Mouse (Mus musculus) ZHBTc4 (cell line): Measurements from ENCODE around the gene Rhox4a2.
"Not testable (repeated sequence)": the region's sequence is repeated elsewhere in the genome, so short reads cannot be mapped to it uniquely, and the experiment has no call there.

ENCODE experiments used
- DNase-seq: peaks from one replicate; pipeline ENCODE4 v3.0.0-alpha.2; 2011; ENCODE audit warnings: low read depth, low spot score

The Rhox4a2 gene

DNA sequence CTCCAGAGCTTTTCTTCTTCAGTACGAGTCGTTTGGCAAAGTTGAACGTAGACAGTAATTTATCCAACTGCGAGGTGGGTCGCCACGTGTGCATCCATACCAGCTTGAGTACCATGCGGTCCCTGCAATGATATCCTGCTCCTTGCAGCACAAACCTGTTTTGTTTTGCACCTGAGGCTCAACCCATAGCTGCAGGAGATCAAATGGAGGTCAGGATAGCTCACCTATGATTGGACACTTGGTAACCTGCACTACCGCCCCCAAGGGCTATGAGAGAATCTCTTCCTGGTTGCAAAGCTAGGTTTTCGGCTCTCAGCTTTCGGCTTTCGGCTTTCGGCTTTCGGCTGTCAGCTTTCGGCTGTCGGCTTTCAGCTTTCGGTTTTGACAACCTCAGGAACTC lies at the start of gene Rhox4a2:
Gene Rhox4a2, plus strand, starts transcription at position 301 of the 400 bp plus-strand sequence.
- not testable (repeated sequence) for DNase-seq

DNA sequence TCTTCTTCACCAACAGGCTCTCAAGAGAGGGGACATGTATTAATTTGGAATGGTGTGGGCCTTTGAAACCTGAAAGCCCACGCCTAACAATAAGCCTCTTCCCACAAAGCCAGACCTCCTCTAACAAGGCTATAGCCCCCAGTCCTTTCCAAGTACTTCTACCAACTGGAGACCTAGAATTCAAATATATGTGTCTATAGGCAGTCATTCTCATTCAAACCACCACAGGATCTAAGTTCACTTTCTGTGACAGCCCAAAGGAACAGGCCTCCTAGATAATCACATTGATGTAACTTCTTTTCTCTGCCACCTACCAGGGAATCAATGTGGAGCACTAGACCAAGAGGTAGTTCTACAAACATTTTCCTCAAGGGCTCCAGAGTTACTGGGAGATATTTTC lies 10.9 kb upstream of the Rhox4a2 start, which contains the start of gene Rhox3a2:
Gene Rhox3a2, plus strand, starts transcription at position 301 of the 400 bp plus-strand sequence.
- not testable (repeated sequence) for DNase-seq

DNA sequence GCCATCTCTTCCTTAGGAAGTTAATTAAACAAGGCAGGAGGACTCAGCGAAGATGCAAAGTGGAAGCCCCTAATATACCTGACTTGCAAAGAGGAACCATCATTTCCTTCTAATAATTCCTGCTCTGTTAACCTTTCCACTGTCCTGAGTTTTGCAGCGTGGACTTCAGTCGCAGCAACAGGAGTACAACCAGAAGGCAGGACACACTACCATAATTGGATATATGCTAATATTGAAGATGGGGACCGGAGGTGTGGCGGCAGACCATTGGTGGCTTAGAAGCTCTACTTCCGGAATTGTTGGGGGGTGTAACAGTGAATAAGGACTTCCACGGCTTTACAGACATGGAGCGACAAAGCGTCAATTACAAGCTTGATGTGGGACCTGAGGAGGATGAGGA lies 21.1 kb downstream of the Rhox4a2 start, which contains the start of gene Rhox2b:
Gene Rhox2b, plus strand, starts transcription at position 301 of the 400 bp plus-strand sequence.
- not testable (repeated sequence) for DNase-seq

DNA sequence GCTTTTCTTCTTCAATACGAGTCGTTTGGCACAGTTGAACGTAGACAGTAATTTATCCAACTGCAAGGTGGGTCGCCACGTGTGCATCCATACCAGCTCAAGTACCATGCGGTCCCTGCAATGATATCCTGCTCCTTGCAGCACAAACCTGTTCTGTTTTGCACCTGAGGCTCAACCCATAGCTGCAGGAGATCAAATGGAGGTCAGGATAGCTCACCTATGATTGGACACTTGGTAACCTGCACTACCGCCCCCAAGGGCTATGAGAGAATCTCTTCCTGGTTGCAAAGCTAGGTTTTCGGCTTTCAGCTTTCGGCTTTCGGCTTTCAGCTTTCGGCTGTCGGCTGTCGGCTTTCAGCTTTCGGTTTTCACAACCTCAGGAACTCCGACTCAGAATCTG lies 41.5 kb downstream of the Rhox4a2 start, which contains the start of gene Rhox4b:
Gene Rhox4b, plus strand, starts transcription at position 301 of the 400 bp plus-strand sequence.
- DNase-seq = not testable (repeated sequence)
